Mouse (Mus musculus): ENCODE measurements around the gene Abca17.

Abca17 gene

GRCm38 (mm10) chr17:24346831-24347230 lies 4.0 kb downstream of the Abca17 start:
- DNase-seq (ENCODE audit: low read depth, low spot score): no peak

DNA sequence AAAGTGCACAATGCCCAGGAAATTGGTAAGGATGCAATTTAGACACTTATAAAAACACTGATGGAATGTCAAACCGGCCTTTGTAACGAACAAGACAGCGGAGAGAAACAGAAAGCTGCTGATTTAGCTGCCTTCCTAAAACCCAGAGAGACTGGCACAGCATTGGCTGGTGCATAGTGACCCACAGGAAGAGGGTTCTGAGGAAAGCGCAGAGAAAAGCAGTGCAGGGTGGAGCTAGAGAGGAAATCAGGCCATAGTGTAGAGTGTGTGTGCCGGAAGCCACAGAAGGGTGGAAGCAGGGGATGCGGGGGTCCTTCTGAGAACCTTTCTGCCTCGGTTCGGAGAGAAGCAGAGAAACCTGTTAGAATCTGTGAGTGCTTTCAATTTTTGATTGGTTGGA lies 6.2 kb downstream of the Abca17 start:
- no peak for DNase-seq (ENCODE audit: low read depth, low spot score)

DNA sequence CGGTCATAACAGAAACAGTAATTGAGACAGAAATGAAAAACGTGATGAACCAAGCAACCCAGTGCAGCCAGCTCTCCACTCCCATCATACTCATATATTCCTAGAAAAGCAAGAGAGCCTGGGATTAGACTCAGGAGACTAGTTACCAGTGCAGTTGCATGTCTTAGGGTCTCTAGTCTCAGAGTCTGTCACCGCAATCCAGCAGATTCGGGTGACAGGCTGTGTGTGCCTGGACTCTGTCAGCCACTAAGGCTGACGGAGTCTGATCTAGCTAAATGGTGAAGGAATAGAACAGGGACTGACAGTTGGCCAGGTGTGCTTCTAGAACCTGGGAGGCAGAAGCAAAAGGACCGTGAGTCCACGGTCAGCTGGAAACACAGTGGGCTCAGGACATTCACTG lies 23.2 kb downstream of the Abca17 start:
- DNase-seq (ENCODE audit: low read depth, low spot score): no peak

- DNase-seq (ENCODE audit: low read depth, low spot score): no peak
These were observed 25.8 kb downstream of the Abca17 start for GRCm38 (mm10) chr17:24325051-24325450.

DNA sequence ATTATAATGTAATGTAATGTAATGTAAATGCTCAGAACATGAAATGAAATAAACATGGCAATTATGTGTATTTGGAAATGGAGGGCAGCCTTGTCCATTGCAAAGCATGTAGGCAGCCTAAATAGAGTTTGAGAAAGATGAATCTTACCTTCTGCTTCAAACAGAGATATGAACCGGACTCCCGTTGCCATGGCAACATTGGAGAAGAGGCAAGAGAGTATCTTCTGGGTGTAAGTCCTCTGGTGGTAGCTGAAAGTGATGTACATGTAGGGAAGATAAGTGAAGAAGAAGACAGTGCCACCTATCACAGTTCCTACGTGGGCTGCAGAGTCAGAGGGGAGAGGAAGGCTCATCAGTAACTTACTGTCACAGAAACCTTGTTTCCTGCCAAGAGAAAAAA lies 30.0 kb downstream of the Abca17 start:
- DNase-seq (ENCODE audit: low read depth, low spot score): peak; percentile 8

- no peak for DNase-seq (ENCODE audit: low read depth, low spot score)
These were observed 43.4 kb downstream of the Abca17 start for GRCm38 (mm10) chr17:24307500-24307899.

- no peak for DNase-seq (ENCODE audit: low read depth, low spot score)
These were observed 50.2 kb downstream of the Abca17 start for GRCm38 (mm10) chr17:24300651-24301050.

- DNase-seq (ENCODE audit: low read depth, low spot score): no peak
These were observed 61.5 kb downstream of the Abca17 start for GRCm38 (mm10) chr17:24289338-24289737.

DNA sequence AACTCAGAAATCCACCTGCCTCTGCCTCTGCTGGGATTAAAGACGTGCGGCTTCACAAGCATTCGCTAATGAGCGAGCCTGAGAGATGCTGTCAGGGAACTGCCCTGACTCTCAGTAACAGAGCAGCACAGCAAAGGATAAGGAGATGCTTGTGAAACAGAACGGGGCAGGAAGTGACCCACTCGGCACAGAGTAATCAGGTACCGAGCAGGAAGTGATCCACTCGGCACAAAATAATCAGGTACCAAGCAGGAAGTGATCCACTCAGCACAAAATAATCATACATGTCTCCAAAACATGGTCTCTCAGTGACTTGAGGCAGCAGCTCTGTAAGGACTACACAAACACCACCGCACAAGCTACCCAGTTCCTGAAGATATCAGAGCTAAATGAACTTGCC lies 62.4 kb downstream of the Abca17 start:
- DNase-seq (ENCODE audit: low read depth, low spot score): no peak

GRCm38 (mm10) chr17:24285680-24286079 lies 65.2 kb downstream of the Abca17 start:
- DNase-seq (ENCODE audit: low read depth, low spot score): no peak

DNA sequence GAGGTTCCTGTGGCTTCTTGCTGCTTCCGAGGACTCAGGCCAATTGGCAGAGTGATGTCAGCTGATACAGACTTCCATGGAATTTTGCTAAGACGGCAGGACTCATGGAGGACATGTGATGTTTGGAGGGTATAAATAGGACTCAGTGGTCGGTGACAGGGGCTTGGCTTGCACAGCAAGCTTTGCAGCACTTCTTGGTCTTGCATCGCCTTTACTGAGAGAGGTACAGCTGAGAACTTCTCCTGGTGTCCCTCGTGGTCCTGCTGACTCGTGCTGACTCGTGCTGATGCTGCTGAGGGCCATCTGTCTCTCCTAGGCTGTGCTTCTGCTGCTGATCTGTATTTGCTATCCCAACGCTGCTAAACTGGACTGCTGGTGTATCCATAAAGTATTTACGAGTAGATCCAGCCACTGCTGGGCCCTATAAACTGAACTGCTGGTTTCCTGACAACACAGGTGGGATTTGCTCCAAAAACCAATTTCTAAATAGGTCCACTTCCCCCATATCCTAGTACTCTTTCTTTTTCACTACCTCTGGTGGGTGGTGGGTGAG lies 67.5 kb downstream of the Abca17 start:
- DNase-seq (ENCODE audit: low read depth, low spot score): no peak

DNA sequence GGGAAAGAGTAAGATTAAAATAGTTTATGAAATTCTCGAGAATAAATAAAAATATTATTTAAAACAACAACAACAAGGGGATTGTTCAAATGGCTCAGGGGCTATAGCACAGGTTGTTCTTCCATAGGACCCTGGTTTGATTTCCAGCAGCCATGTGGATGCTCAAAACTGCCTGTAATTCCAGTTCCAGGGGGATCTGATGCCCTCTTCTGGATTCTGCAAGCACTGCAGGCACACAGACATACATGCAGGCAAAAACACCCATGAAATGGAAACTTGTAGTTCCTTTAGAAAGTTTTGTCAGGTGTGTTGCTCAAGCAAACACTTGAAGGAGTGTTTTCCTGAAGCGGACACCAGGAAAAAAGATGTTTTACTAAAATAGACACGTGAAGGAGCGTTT lies 68.2 kb downstream of the Abca17 start:
- DNase-seq (ENCODE audit: low read depth, low spot score): no peak

GRCm38 (mm10) chr17:24279907-24280306 lies 71.0 kb downstream of the Abca17 start:
- no peak for DNase-seq (ENCODE audit: low read depth, low spot score)

DNA sequence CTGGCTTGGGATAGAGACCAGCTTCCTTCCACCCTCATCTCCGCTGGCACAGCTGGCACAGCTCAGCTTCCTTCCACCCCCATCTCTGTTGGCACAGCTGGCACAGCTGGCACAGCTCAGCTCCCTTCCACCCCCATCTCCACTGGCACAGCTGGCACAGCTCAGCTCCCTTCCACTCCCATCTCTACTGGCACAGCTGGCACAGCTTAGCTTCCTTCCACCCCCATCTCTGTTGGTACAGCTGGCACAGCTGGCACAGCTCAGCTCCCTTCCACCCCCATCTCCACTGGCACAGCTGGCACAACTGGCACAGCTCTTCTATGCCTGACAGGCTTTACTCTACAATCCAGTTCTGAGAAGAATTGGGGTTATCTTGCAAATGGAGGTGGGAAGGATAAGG lies 83.7 kb downstream of the Abca17 start:
- no peak for DNase-seq (ENCODE audit: low read depth, low spot score)

GRCm38 (mm10) chr17:24264766-24265165 lies 86.1 kb downstream of the Abca17 start:
- DNase-seq (ENCODE audit: low read depth, low spot score): no peak

- DNase-seq (ENCODE audit: low read depth, low spot score): no peak
These were observed 90.4 kb downstream of the Abca17 start for GRCm38 (mm10) chr17:24260516-24260915.

GRCm38 (mm10) chr17:24259702-24260101 lies 91.2 kb downstream of the Abca17 start:
- no peak for DNase-seq (ENCODE audit: low read depth, low spot score)

DNA sequence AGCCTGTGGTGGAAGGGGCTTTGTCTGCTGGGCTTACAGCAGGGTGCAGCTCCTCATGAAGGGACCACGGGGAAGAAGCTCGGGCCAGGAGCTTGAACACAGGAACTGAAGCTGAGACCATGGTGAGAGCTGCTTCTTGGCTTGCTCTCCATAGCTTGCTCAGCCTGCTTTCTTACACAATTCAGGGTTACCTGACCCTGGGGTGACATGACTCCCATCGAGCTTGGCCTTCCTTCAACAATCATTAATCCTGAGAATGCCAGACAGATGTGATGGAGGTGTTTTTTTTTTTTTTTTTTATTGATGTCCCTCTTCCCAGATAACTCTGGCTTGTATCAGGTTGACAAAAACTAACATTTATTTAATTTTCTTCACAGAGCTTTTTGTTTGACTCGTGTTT lies 91.9 kb downstream of the Abca17 start:
- no peak for DNase-seq (ENCODE audit: low read depth, low spot score)

- DNase-seq (ENCODE audit: low read depth, low spot score): no peak
These were observed 98.5 kb downstream of the Abca17 start for GRCm38 (mm10) chr17:24252329-24252728.

DNA sequence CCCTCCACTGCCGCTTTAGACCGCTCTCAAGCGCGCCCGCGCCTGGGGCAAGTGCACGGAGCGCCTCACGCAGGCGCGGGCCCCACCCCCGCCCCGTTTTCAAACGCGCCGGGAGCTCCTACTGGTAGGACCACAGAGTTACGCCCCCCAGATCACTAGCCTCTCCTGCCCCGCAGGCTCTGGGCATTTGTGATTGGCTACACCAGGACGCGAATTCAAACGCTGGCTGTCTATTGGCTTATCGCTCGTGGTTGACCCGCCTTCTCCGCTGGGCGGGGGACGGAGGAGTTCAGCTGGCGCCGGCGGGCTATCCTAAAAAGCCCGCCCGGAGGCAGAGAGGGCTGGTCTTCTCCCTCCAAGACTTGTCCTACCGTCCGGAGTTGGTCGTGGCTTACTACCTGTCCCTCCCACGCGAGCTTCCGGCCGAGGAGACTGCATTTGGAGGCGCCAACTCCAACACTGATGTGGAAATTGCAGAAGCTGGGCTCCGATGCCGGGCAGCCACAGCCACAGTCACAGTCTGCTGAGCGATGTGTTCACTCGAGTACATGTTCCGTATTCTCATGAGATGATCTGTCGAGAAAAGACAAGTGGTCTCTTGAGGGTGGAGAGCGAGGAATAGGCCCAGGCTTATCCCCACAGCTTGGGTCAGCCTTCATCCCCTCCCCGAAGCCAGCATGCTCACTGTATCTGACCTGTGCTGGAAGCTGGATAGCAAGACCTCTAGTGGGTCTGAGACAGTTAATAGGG lies 99.4 kb downstream of the Abca17 start, which contains the start of gene Ccnf:
Gene Ccnf, minus strand, starts transcription at position 165 of the 750 bp plus-strand sequence.
- peak; percentile 94 for DNase-seq (ENCODE audit: low read depth, low spot score)

GRCm38 (mm10) chr17:24250988-24251319 lies 99.9 kb downstream of the Abca17 start:
- no peak for DNase-seq (ENCODE audit: low read depth, low spot score)

DNA sequence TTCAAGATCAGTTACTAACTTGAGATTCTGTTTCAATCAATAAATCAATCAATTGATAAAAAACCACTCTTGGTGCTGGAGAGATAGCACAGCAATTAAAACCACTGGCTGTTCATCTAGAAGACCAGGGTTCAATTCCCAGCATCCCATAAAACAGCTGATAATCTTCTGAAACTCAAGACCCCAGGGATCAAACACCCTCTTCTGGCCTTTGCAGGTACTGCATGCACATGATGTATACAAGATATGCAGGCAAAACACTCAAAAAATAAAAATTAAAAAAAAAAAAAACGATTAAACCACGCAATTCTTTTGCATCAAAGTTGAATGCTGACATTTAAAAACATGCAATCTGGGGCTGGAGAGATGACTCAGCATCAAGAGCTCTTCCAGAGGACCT lies 102.2 kb downstream of the Abca17 start:
- DNase-seq (ENCODE audit: low read depth, low spot score): no peak

- DNase-seq (ENCODE audit: low read depth, low spot score): no peak
These were observed 106.8 kb downstream of the Abca17 start for GRCm38 (mm10) chr17:24244061-24244460.
